Mouse (Mus musculus) megakaryocyte progenitor cell, adult 5-6 weeks (primary cell): ENCODE data around the gene Gm44596. TPM values are rescaled to one million over a fixed set of nuclear protein-coding genes. Genes with fewer than 3 reads are reported as not detected.

Source experiments
- ATAC-seq: replicated peaks from 2 replicates; pipeline ENCODE4 v1.8.0; 2016; ENCODE audit warnings: mild to moderate bottlenecking, moderate TSS enrichment, inconsistent platforms; ENCODE audit not compliant: poor library complexity
- total RNA-seq, 2 experiments: library from RNA; stranded (forward) in 1 of 2; stranded (reverse) in 1 of 2; fragments of 157-497, 149-512 nt in 1 of 2; fragments of 200-1000 nt in 1 of 2; gene quantifications; 2 replicates each; pipeline versions ENCODE4 v1.2.3 to v1.2.4; 2015 to 2017

Gene Gm44596
- total RNA-seq, 2 experiments from 2014 or later: not detected

DNA sequence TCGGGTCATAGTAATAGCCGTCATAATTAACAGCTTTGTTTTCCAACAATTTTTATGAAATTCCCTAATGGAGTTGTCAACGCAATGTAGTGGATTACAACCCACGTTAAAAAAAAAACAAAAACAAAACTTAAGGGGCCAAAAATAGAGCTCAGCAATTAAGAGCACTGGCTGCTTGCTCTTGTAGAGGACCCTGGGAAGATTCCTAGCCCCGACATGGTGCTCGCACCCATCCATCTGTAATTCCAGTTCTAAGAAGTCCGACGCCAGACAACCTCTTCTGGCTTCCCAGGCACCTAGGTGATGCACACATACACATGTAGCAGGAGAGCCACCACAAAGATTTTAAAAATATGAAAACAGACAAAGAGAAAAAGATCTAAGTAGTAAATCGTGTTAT lies 49.7 kb downstream of the Gm44596 start:
- no peak for ATAC-seq

GRCm38 (mm10) chr6:128427571-128427970 lies 52.3 kb downstream of the Gm44596 start:
- ATAC-seq: no peak

DNA sequence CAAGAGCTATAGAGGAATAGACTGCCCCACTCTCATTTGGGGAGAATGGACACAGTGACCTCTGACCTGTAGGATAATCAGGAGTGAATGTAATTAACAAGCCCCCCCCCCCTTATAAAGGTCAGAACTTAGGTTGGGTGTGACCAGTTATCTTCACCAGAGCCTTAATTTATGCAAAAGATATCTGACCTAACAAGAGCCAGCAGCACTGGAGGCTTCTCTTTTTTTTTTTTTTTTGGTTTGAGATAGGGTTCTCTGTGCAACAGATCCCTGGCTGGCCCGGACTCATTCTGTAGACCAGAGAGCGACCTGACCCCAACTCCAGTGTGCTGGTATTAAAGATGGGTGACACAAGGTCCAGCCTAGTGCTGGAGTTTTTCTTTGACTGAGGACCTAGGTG lies 54.0 kb downstream of the Gm44596 start:
- no peak for ATAC-seq

DNA sequence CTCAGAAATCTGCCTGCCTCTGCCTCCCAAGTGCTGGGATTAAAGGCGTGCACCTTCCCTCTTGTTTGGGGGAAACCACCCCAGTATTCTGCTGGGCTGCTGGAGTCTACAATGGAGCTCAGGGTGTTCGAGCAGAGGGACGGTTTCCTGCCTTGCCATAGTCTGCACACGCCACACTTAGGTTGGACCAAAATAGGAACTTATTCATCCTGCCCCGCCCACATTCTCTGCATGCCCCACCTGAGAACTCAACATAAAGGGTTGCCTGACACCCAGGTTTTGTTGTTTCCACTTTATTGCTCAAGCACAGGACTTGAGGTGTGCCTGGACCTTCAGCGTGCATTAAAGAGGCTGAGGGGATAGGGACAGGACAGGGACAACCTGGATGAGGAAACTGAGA lies 54.5 kb downstream of the Gm44596 start:
- no peak for ATAC-seq

DNA sequence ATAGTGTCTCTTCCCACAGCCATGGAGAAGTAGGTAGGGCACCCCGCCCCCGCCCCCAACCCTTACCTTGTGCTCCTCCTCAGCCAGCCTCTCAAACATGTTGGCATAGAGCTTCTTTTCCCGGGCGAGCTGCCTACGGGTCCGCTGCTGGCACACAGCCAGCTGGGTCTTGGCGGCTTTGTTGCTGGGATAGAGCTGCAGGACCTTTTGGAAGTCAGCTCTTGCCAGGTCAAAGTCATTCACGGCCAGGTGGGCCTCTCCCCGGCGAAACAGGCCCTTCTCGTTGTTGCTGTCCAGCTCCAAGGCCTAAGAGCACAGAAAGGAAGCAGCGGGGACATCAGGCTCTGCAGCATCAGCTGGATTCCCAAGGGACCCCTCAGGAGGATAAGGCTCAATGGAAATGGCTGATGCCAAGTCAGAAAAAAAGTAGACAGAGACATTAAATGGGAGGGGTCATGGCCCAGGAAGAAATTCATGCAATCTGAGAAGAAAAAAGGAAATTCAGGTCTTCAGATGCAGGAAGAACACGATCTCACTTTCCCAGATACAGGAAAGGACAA lies 57.1 kb downstream of the Gm44596 start:
- ATAC-seq: no peak

DNA sequence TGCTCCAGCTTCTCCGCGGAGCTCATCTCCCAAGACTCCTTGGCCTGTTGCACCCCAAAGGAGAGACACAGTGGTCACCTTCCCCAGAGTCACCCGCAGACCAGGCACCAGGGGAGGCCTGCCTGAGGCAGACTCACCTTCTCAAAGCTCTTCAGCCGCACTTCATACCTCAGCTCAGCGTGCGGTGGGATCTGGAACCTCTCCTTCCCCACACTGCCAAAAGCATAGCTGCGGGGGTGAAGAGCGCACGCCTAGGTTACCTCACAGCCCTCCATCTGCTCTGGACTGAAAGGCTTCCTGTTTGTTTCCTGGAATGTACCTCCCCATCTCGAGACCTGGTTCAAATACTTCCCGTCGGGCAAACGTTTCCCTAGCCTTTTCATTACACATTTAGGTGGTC lies 58.3 kb downstream of the Gm44596 start:
- ATAC-seq: no peak

DNA sequence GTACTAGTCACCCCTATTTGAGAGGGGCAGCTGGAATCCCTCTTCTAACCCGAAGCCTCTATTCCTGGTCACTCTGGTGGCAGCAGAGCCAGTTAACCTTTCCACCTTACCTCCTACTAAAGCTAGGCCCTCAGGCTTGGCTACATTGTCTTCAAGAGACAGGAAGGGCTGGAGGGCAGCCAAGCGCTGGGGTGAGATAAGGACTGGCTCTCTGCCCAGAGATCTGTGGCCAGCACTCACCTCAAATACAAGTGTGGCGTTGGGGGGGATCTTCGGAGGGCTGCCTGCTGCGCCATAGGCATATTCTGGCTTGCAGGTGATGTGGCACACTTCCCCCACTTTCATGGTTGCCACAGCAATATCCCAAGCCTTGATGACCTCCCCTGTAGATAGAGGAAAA lies 60.2 kb downstream of the Gm44596 start:
- peak; percentile 45 for ATAC-seq

- no peak for ATAC-seq
These were observed 61.2 kb downstream of the Gm44596 start for GRCm38 (mm10) chr6:128436356-128437005.

GRCm38 (mm10) chr6:128437288-128437687 lies 62.0 kb downstream of the Gm44596 start:
- ATAC-seq: no peak

DNA sequence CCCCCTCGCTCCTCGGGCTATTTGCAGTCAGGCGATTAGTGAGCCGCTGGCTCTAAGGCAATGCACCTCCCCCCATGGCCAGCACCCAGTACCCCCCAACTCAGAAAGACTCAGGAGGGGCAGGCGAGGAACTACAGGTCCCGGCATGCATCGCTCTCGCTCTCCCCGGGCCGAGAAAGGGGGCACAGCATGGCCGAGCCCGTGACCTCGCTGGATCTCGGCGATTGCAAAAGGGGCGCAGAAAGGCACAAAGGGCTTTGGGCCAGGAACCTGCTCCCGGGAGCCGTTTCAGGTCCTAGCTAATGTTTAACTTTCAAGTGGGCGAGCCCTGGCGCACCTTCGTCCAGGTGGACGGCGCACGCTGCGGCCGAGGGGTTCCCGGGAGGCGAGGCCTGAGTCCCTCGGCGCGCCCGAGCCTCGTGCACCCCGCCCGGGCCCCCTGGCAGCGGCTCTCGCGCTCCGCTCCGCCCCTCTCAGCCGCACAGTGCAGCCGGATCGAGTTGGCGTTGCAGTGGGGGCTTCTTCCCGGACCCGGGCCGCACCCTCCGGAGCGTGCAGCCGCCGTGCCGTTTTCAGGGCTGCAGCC lies 62.5 kb downstream of the Gm44596 start:
- ATAC-seq: peak; percentile 32

- ATAC-seq: peak; percentile 72
These were observed 63.1 kb downstream of the Gm44596 start, which contains the start of gene Fkbp4 for GRCm38 (mm10) chr6:128438317-128438870. Fkbp4 (minus strand) TSS chr6:128438677.

DNA sequence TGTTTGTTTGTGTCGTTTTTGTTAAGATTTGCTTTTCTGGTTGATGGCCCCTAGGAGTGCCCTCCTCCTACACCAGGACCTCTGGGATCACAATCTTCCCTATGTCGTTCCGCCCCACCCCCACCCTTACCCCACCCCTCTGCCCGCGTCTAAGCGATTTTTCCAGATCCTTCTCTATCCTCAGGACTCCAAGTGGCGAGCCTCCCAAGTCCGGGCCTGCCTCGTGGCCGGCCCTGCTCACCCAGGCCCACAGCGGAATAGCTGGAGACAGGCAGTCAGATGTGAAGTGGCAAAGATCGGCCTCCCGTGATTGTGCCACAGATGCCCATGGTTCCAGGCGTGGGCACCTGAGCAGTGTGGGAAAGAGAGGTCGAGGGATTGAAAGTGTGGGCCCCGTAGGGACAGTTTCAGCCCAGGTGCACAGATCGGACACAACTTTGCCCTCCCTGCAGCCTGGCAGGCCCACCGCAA lies 63.6 kb downstream of the Gm44596 start:
- ATAC-seq: no peak

- ATAC-seq: peak; percentile 36
These were observed 64.9 kb downstream of the Gm44596 start for GRCm38 (mm10) chr6:128440238-128440637.

DNA sequence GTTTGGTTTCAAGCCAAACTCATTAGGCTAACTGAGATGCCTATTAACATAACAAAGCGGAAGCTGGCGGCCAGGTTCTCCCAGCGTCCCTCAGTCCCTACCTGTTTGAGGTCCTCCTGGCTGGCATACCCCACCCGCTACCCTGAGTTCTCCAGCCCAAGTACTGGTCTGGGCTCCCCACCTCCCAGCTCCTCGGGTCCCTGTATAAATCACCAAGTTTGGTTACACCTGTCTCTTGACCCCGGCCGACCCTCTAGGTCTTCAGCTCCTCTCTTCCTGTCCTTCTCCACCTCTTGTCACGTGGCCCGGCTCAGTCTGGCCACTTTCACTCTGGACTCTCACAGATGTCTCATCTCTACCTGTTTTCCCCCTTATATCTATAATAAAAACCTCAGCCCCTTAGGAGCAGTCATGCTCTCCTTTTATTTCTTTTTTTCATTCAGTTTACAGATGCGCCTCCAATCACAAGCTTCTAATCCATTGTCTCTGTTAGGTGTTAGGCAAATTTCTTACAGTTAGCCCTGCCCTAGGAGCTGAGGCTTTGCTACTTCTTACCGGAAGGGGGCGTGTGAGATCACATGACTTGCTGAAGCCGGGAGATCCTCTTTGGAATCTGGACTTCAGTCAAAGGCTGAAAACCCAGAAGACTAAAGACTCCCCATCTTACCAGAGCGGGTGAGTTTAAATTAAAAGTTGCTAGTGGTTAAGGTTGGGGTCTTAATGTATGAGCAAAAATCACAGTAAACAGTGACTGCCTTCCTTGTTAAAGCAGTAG lies 70.6 kb downstream of the Gm44596 start:
- peak; percentile 86 for ATAC-seq

GRCm38 (mm10) chr6:128447063-128447462 lies 71.8 kb downstream of the Gm44596 start:
- ATAC-seq: no peak

DNA sequence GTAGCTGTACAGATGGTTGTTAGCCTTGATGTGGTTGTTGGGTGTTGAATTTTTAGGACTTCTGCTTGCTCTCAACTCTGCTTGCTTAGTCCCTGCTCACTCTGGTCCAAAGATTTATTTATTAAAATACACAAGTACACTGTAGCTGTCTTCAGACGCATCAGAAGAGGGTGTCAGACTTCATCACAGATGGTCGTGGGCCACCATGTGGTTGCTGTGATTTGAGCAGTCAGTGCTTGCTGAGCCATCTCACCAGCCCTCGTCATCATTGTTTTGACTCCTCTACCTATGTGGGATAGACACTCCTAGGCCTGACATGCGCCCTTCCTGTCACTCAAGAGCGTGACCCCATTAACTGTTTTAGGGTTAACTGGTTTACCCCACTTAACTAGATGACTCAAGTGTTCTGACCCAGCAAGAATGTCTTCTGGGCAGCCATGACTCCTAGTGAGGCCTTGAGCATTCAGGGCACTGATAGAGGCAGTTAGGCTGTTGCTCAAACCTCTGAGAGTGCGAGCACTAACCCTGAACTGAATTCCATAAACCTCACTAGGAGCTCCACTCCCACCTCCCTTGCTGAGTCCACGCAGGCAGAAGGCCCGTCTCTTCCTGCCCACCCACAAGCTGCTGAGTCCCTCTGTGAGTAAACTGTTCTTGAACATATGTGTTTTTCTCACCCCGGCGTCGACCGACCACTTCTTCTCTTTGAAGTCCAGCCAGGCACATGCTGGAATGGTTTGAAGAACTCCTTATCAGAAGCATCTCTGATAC lies 80.7 kb downstream of the Gm44596 start:
- no peak for ATAC-seq
